Mouse (Mus musculus): ENCODE results near the gene Ptpn18.

DNA sequence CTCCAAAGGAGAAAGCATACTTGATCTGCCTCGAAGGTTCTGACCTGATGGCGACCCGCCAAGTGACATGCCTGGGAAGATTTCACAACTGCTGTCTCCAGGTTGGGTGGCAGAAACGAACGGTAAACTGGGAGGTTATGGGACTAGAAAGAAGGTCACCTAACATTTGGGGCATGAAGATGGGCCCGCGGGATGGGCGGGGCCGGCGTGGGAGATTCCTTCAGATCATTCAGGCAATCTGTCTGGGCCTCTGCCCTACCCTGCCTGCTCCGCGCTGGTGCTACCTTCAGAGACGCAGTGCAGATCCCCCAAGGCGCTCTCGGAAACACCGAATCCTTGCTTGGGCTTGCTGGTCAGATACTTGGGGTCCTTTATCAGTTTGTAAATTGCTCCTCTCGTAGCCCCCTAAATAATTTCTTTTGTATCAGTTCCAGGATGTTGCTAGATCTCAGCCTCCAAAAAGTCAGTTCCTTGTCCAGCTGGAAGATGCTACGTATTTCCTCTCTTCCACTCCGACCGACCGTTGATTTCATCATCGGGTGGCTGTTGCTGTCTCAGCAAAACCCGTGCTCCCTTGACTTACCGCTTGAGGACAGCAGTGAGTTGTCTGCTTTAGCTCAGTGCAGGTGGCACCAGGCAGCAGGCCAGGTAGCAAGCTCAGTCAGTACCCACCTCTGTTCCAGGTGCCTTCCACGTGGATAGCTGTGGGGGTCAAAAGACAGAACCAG is 26.1 kb downstream of the Ptpn18 start:
- TF ChIP-seq MAFK (IDR thresholded peaks at IDR 0.05; ENCODE audit: insufficient read depth, low read depth, low read length) (0 out of 2 replicates have a peak, but pooled peaks have one; percentile 19), ZNF384 (IDR thresholded peaks at IDR 0.05; ENCODE audit: low read depth, low read length) (no peak), ZC3H11A (IDR thresholded peaks at IDR 0.05; ENCODE audit: borderline replicate concordance, low read depth, low read length) (no peak), HCFC1 (IDR thresholded peaks at IDR 0.05; ENCODE audit: borderline replicate concordance, insufficient read depth, low read length) (no peak), CHD2 (IDR thresholded peaks at IDR 0.05; ENCODE audit: low read depth, low read length) (no peak)

Data from ES-E14 (cell line).